Mouse (Mus musculus) olfactory bulb, adult 2 months (tissue): ENCODE measurements around the gene Rhbdl3.

Experiments used
- CTCF ChIP-seq: fragments of 200-500 bp; IDR thresholded peaks from 2 replicates; pipeline ENCODE4 v1.5.1; 2012; ENCODE audit warnings: low read depth, mild to moderate bottlenecking, low read length, moderate library complexity; ENCODE audit not compliant: insufficient read depth
- POLR2A ChIP-seq: fragments of 200-500 bp; IDR thresholded peaks from 2 replicates; pipeline ENCODE4 v1.6.1; 2012; ENCODE audit warnings: mild to moderate bottlenecking, low read depth, low read length, moderate library complexity; ENCODE audit not compliant: insufficient read depth

DNA sequence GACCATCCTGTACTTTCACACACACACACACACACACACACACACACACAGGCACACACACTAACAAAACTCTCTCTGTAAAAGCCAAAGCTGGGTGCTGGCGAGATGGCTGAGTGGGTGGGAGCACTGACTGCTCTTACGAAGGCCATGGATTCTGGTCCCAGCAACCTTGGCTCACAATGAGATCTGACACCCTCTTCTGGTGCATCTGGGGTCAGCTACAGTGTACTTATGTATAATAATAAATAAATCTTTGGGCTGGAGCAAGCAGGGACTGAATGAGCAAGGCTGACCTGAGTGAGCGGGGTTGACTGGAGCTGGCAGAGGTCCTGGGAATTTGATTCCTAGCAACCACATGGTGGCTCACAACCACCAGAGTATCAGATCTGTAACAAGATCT is 16.9 kb upstream of the Rhbdl3 start:
- TF ChIP-seq CTCF: no peak
- no peak for TF ChIP-seq POLR2A
